Mouse (Mus musculus): ENCODE measurements around the gene Sash1. TPM values are rescaled to one million over a fixed set of nuclear protein-coding genes. Genes with fewer than 3 reads are reported as not detected.

Gene Sash1
- polyA plus RNA-seq, 1 experiment: 19.9 TPM

- Histone ChIP-seq H3K27ac (ENCODE audit: insufficient read depth, low read depth, low read length) (no peak overlapping the region), H3K27me3 (ENCODE audit: control insufficient read depth, insufficient read depth, low read length) (no peaks in the 10 kb centered on the region), H3K4me3 (ENCODE audit: low read depth, low read length) (no peak overlapping the region), H3K4me1 (ENCODE audit: control insufficient read depth, insufficient read depth, insufficient read length, low read length) (peaks cover 6% of the 10 kb centered on the region; the same call in 1 of the 2 replicates), H3K36me3 (ENCODE audit: control insufficient read depth, insufficient read depth, low read length) (no peaks in the 10 kb centered on the region)
- 91% methylated on average over 10 of the region's 10 CpGs for WGBS
- TF ChIP-seq CTCF (IDR thresholded peaks at IDR 0.05; ENCODE audit: extremely low read depth, insufficient read length, insufficient replicate concordance, low read depth, low read length) (no peak), POLR2A (IDR thresholded peaks at IDR 0.05; ENCODE audit: low read depth, low read length) (no peak)
Measured at GRCm38 (mm10) chr10:8826303-8826702, 59.6 kb downstream of the Sash1 start.

- WGBS: 92% methylated on average over 9 of the region's 9 CpGs
- H3K4me3 ChIP-seq (ENCODE audit: low read depth, low read length): no peak overlapping the region
- H3K27me3 ChIP-seq (ENCODE audit: control insufficient read depth, insufficient read depth, low read length): no peaks in the 10 kb centered on the region
- TF ChIP-seq POLR2A (IDR thresholded peaks at IDR 0.05; ENCODE audit: low read depth, low read length) (no peak), CTCF (IDR thresholded peaks at IDR 0.05; ENCODE audit: extremely low read depth, insufficient read length, insufficient replicate concordance, low read depth, low read length) (no peak)
- H3K36me3 ChIP-seq (ENCODE audit: control insufficient read depth, insufficient read depth, low read length): no peaks in the 10 kb centered on the region
- H3K4me1 ChIP-seq (ENCODE audit: control insufficient read depth, insufficient read depth, insufficient read length, low read length): peaks cover 6% of the 10 kb centered on the region; the same call in 1 of the 2 replicates
- H3K27ac ChIP-seq (ENCODE audit: insufficient read depth, low read depth, low read length): no peak overlapping the region
Measured at GRCm38 (mm10) chr10:8825874-8826273, 60.0 kb downstream of the Sash1 start.

GRCm38 (mm10) chr10:8818066-8818465, 67.8 kb downstream of the Sash1 start:
- Histone ChIP-seq H3K36me3 (ENCODE audit: control insufficient read depth, insufficient read depth, low read length) (peaks cover 2% of the 10 kb centered on the region; the same call in 1 of the 2 replicates), H3K27ac (ENCODE audit: insufficient read depth, low read depth, low read length) (no peak overlapping the region), H3K27me3 (ENCODE audit: control insufficient read depth, insufficient read depth, low read length) (no peaks in the 10 kb centered on the region), H3K4me3 (ENCODE audit: low read depth, low read length) (no peak overlapping the region), H3K4me1 (ENCODE audit: control insufficient read depth, insufficient read depth, insufficient read length, low read length) (peaks cover 4% of the 10 kb centered on the region; the same call in 1 of the 2 replicates)
- TF ChIP-seq CTCF (IDR thresholded peaks at IDR 0.05; ENCODE audit: extremely low read depth, insufficient read length, insufficient replicate concordance, low read depth, low read length) (no peak), POLR2A (IDR thresholded peaks at IDR 0.05; ENCODE audit: low read depth, low read length) (no peak)
- WGBS: 84% methylated on average over 5 of the region's 5 CpGs

GRCm38 (mm10) chr10:8813984-8814578, 71.8 kb downstream of the Sash1 start:
- H3K4me1 ChIP-seq (ENCODE audit: control insufficient read depth, insufficient read depth, insufficient read length, low read length): no peaks in the 10 kb centered on the region
- no peaks in the 10 kb centered on the region for H3K27me3 ChIP-seq (ENCODE audit: control insufficient read depth, insufficient read depth, low read length)
- WGBS: 76% methylated on average over 18 of the region's 18 CpGs
- TF ChIP-seq CTCF (IDR thresholded peaks at IDR 0.05; ENCODE audit: extremely low read depth, insufficient read length, insufficient replicate concordance, low read depth, low read length) (no peak), POLR2A (IDR thresholded peaks at IDR 0.05; ENCODE audit: low read depth, low read length) (no peak)
- no peak overlapping the region for H3K4me3 ChIP-seq (ENCODE audit: low read depth, low read length)
- H3K36me3 ChIP-seq (ENCODE audit: control insufficient read depth, insufficient read depth, low read length): peaks cover 6% of the 10 kb centered on the region
- no peak overlapping the region for H3K27ac ChIP-seq (ENCODE audit: insufficient read depth, low read depth, low read length)

GRCm38 (mm10) chr10:8813259-8813658, 72.6 kb downstream of the Sash1 start:
- no peak overlapping the region for H3K27ac ChIP-seq (ENCODE audit: insufficient read depth, low read depth, low read length)

GRCm38 (mm10) chr10:8812807-8813206, 73.1 kb downstream of the Sash1 start:
- Histone ChIP-seq H3K4me3 (ENCODE audit: low read depth, low read length) (no peak overlapping the region), H3K27ac (ENCODE audit: insufficient read depth, low read depth, low read length) (no peak overlapping the region), H3K27me3 (ENCODE audit: control insufficient read depth, insufficient read depth, low read length) (no peaks in the 10 kb centered on the region), H3K36me3 (ENCODE audit: control insufficient read depth, insufficient read depth, low read length) (peaks cover 6% of the 10 kb centered on the region), H3K4me1 (ENCODE audit: control insufficient read depth, insufficient read depth, insufficient read length, low read length) (peaks cover 3% of the 10 kb centered on the region; the same call in 1 of the 2 replicates)
- TF ChIP-seq POLR2A (IDR thresholded peaks at IDR 0.05; ENCODE audit: low read depth, low read length) (no peak), CTCF (IDR thresholded peaks at IDR 0.05; ENCODE audit: extremely low read depth, insufficient read length, insufficient replicate concordance, low read depth, low read length) (no peak)
- WGBS: 80% methylated on average over 8 of the region's 8 CpGs

More at GRCm38 (mm10) chr10:8813259-8813658, 72.6 kb downstream of the Sash1 start:
- H3K4me3 ChIP-seq (ENCODE audit: low read depth, low read length): no peak overlapping the region
- H3K27me3 ChIP-seq (ENCODE audit: control insufficient read depth, insufficient read depth, low read length): no peaks in the 10 kb centered on the region
- H3K4me1 ChIP-seq (ENCODE audit: control insufficient read depth, insufficient read depth, insufficient read length, low read length): no peaks in the 10 kb centered on the region; the same call in 1 of the 2 replicates
- peaks cover 6% of the 10 kb centered on the region for H3K36me3 ChIP-seq (ENCODE audit: control insufficient read depth, insufficient read depth, low read length)
- WGBS: 87% methylated on average over 14 of the region's 14 CpGs
- no peak for TF ChIP-seq CTCF (IDR thresholded peaks at IDR 0.05; ENCODE audit: extremely low read depth, insufficient read length, insufficient replicate concordance, low read depth, low read length)
- no peak for TF ChIP-seq POLR2A (IDR thresholded peaks at IDR 0.05; ENCODE audit: low read depth, low read length)

GRCm38 (mm10) chr10:8811261-8812039, 74.4 kb downstream of the Sash1 start:
- H3K4me1 ChIP-seq (ENCODE audit: control insufficient read depth, insufficient read depth, insufficient read length, low read length): peaks cover 8% of the 10 kb centered on the region; the same call in 1 of the 2 replicates
- H3K4me3 ChIP-seq (ENCODE audit: low read depth, low read length): no peak overlapping the region
- TF ChIP-seq POLR2A (IDR thresholded peaks at IDR 0.05; ENCODE audit: low read depth, low read length) (no peak), CTCF (IDR thresholded peaks at IDR 0.05; ENCODE audit: extremely low read depth, insufficient read length, insufficient replicate concordance, low read depth, low read length) (no peak)
- no peak overlapping the region for H3K27ac ChIP-seq (ENCODE audit: insufficient read depth, low read depth, low read length)
- H3K27me3 ChIP-seq (ENCODE audit: control insufficient read depth, insufficient read depth, low read length): no peaks in the 10 kb centered on the region
- WGBS: 85% methylated on average over 4 of the region's 4 CpGs
- H3K36me3 ChIP-seq (ENCODE audit: control insufficient read depth, insufficient read depth, low read length): peaks cover 6% of the 10 kb centered on the region

Measured in small intestine, adult 2 months (tissue).